8 mouse cellular contexts compared by ENCODE assay signal in the genomic region with DNA sequence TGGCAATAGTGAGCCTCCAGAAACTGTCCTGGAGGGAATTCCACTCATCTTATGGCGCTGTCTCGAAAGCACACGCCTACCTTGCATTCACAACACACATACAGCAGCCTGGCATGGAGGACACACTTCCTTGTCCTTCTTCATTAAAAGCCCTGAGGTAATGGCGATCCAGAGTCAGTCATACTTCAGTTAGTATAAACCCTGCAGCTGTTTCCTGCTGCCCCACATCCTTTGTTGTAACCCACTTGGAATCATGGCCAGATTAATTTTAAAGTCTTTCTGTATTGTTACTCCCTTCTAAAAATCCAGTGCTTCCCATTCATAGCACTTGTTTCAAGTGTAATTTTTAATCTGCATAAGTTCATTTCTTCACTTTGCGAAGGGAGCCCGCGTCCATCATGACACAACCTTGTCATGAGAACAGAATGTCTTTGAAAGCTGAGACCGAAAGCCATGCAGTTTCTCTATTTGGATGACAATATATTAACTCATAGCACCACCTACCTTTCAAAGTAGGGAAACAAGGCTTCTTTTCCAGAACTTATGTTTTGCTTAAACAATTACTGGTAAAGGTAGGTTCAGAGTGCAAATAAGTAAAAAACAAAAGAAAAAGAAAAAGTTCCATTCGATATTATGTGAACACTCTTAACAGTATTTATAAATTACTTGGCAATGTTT. TPM values are rescaled to one million over a fixed set of nuclear protein-coding genes. Genes with fewer than 3 reads are reported as not detected.
A peak's percentile ranks its signal among the peaks of the same experiment; 100 is the strongest.
DNase-seq lines count a peak whose midpoint lies in the region; ATAC-seq and TF ChIP-seq lines count a peak whose summit lies in the region.

No protein-coding gene starts in this region.

- peak; percentile 44; the same call in 1 of the 2 replicates for ATAC-seq in heart, postnatal 0 days (ENCODE audit: insufficient read depth, low read depth)
- ATAC-seq in heart, embryonic 11.5 days (replicated peaks; ENCODE audit: insufficient number of reproducible peaks, low FRiP score, low TSS enrichment), result no peak

- DNase-seq in heart, postnatal 0 days (ENCODE audit: low spot score), result peak; percentile 65
- peak; percentile 59 for DNase-seq in CD4-positive helper T cell, adult 2 months (ENCODE audit: low read depth, low spot score)
- DNase-seq in adipocyte (ENCODE audit: low spot score), result peak; percentile 68
- peak; percentile 65 for DNase-seq in lung, postnatal 36 days
- DNase-seq in right cerebral cortex, postnatal 4 days, result no peak
- DNase-seq in gastrocnemius, postnatal 25 days, result no peak
- no peak for DNase-seq in left cerebral cortex, adult 9 months (ENCODE audit: low spot score in 2 of 2)

- no peak overlapping the region for H3K27ac ChIP-seq in heart, postnatal 0 days (ENCODE audit: low read depth)
- H3K27ac ChIP-seq in heart, embryonic 11.5 days (ENCODE audit: low read depth, low read length), result no peak overlapping the region

- H3K36me3 ChIP-seq in heart, postnatal 0 days (replicated peaks; ENCODE audit: control insufficient read depth, insufficient read depth, low read length), result peaks cover 11% of the 10 kb centered on the region
- H3K36me3 ChIP-seq in heart, embryonic 11.5 days (ENCODE audit: control insufficient read depth, insufficient read depth, low read length), result peaks cover 3% of the 10 kb centered on the region; the same call in 1 of the 2 replicates

- no peak overlapping the region for H3K9ac ChIP-seq in heart, postnatal 0 days (replicated peaks; ENCODE audit: low read depth, low read length)
- no peak overlapping the region for H3K9ac ChIP-seq in heart, embryonic 11.5 days (ENCODE audit: low read depth, low read length)

- 61% methylated on average over 9 of the region's 9 CpGs for WGBS in heart, postnatal 0 days
- WGBS in heart, embryonic 11.5 days (ENCODE audit: insufficient replicate concordance), result 74% methylated on average over 9 of the region's 9 CpGs

- no peak for TF ChIP-seq EP300 in heart, postnatal 0 days (IDR thresholded peaks at IDR 0.05; ENCODE audit: low read depth)

- H3K4me1 ChIP-seq in heart, postnatal 0 days (ENCODE audit: control insufficient read depth, insufficient read depth), result no peaks in the 10 kb centered on the region
- H3K4me1 ChIP-seq in heart, embryonic 11.5 days (ENCODE audit: control insufficient read depth, insufficient read depth, low read length), result no peaks in the 10 kb centered on the region

- peak; percentile 65 for TF ChIP-seq CTCF in heart, postnatal 0 days (IDR thresholded peaks at IDR 0.05; ENCODE audit: low read depth)

- no peak overlapping the region for H3K4me3 ChIP-seq in heart, postnatal 0 days (ENCODE audit: low read depth, low read length)
- no peak overlapping the region for H3K4me3 ChIP-seq in heart, embryonic 11.5 days (ENCODE audit: low read depth, low read length)

- no peak overlapping the region for H3K4me2 ChIP-seq in heart, postnatal 0 days (ENCODE audit: low read depth, low read length)
- H3K4me2 ChIP-seq in heart, embryonic 11.5 days, result no peak overlapping the region

- H3K27me3 ChIP-seq in heart, postnatal 0 days (ENCODE audit: control insufficient read depth, insufficient read depth, low read length), result no peaks in the 10 kb centered on the region
- no peaks in the 10 kb centered on the region for H3K27me3 ChIP-seq in heart, embryonic 11.5 days (ENCODE audit: control insufficient read depth, insufficient read depth, low read length)

- H3K9me3 ChIP-seq in heart, postnatal 0 days (replicated peaks; ENCODE audit: control insufficient read depth, low read length), result no peaks in the 10 kb centered on the region
- H3K9me3 ChIP-seq in heart, embryonic 11.5 days (replicated peaks; ENCODE audit: control insufficient read depth, low read length), result no peaks in the 10 kb centered on the region

RNA-seq across cellular contexts. Expression of a gene that starts 54.4 kb away (rescaled TPM):
- 50.5 and 81.3 TPM in 2 replicates for total RNA-seq in heart, postnatal 0 days (2014; rRNA removed; ENCODE audit: low replicate concordance)
- 91.4 and 99.2 TPM in 2 replicates for polyA plus RNA-seq in heart, postnatal 0 days (2015; fragmentation: Nextera tagmentation; extraction: Ambion mirVana)
- 51.0 and 59.7 TPM in 2 replicates for polyA plus RNA-seq in heart, embryonic 11.5 days (2014; fragmentation: Nextera tagmentation; extraction: Ambion mirVana)
- total RNA-seq in gastrocnemius, postnatal 25 days (2021), result 10 to 100 TPM; 97.1 to 97.4 TPM

RNA-seq across cellular contexts. Expression of a gene that starts 54.5 kb away (rescaled TPM):
- 30.7 and 44.3 TPM in 2 replicates for total RNA-seq in heart, postnatal 0 days (2014; rRNA removed; ENCODE audit: low replicate concordance)
- polyA plus RNA-seq in heart, postnatal 0 days (2015; fragmentation: Nextera tagmentation; extraction: Ambion mirVana), result 63.9 and 68.1 TPM in 2 replicates
- polyA plus RNA-seq in heart, embryonic 11.5 days (2014; fragmentation: Nextera tagmentation; extraction: Ambion mirVana), result 69.4 and 70.2 TPM in 2 replicates
- total RNA-seq in gastrocnemius, postnatal 25 days (2021), result 10 to 100 TPM; 41.4 to 42.2 TPM

Comparison
In these comparisons a context has a peak if more than half of its experiments do, and no peak if none do; other contexts are left out.
1. DNase-seq: peak in heart, postnatal 0 days (single experiment), CD4-positive helper T cell, adult 2 months (single experiment), adipocyte (single experiment) and lung, postnatal 36 days (single experiment); none in right cerebral cortex, postnatal 4 days (single experiment), gastrocnemius, postnatal 25 days (single experiment) and left cerebral cortex, adult 9 months (0 of 2).